Comparison of ENCODE assay signal across 11 mouse cellular contexts in the genomic region with DNA sequence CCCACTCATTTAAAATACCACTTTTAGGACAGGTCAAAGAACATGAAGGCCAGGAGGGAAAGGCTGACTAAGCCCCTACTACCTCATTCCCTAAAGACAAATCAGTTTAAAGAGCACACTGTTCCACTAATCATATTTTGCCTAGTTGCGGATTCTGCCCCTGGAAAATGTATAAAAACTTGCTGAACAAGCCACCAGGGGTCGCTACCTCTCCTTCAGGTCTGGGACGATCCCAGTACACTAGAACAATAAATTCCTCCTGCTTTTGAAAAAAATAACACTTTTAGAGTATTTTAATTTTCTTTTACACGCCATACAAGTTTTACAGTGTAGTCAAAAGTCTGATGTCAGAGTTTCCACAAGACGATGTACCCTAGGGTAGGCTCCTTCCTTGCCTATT.
DNase-seq lines count a peak whose midpoint lies in the region; ATAC-seq and TF ChIP-seq lines count a peak whose summit lies in the region.
"Had no signal": no experiment of that assay in that cellular context is flagged by ENCODE, and none has a peak within 500 bp of the region (broad histone marks: within the 10 kb centered on the region; RNA-seq: fewer than 3 reads in every experiment).

No protein-coding gene starts in this region.

- peak; percentile 3 for DNase-seq in forebrain, embryonic 14.5 days (ENCODE audit: low spot score)
- no peak for DNase-seq in forebrain, embryonic 11.5 days (ENCODE audit: low spot score)
- DNase-seq in layer of hippocampus, adult 2 months (ENCODE audit: low spot score in 2 of 2): no peak
- no peak for DNase-seq in layer of hippocampus, adult 8-10 months (ENCODE audit: low spot score in 2 of 2)
- DNase-seq in embryonic facial prominence, embryonic 10.5 days (ENCODE audit: low spot score): peak; percentile 10
- DNase-seq in natural killer cell, adult 2 months (ENCODE audit: low spot score in 2 of 2): no peak
- no peak for DNase-seq in cerebellum, adult 9-10 months
- DNase-seq: cerebellum, adult 8-10 months; liver, embryonic 13.5 days had no signal

- no peak overlapping the region for H3K4me2 ChIP-seq in forebrain, embryonic 14.5 days (ENCODE audit: low read length)
- no peak overlapping the region for H3K4me2 ChIP-seq in forebrain, embryonic 11.5 days (ENCODE audit: low read depth, low read length, severe bottlenecking)
- H3K4me2 ChIP-seq: liver, embryonic 13.5 days had no signal

- no peak for ATAC-seq in forebrain, embryonic 14.5 days
- ATAC-seq in forebrain, embryonic 11.5 days (replicated peaks; ENCODE audit: low FRiP score): no peak

- H3K9ac ChIP-seq in forebrain, embryonic 14.5 days (ENCODE audit: low read length): no peak overlapping the region
- H3K9ac ChIP-seq in forebrain, embryonic 11.5 days (ENCODE audit: low read length): no peak overlapping the region
- H3K9ac ChIP-seq: liver, embryonic 13.5 days had no signal

- no peak overlapping the region for H3K4me3 ChIP-seq in forebrain, embryonic 14.5 days (ENCODE audit: low read depth, low read length)
- H3K4me3 ChIP-seq in forebrain, embryonic 11.5 days (ENCODE audit: low read depth, low read length): no peak overlapping the region
- H3K4me3 ChIP-seq in layer of hippocampus, adult 2 months: no peak overlapping the region
- no peak overlapping the region for H3K4me3 ChIP-seq in E14TG2a.4 (replicated peaks; ENCODE audit: low read length)
- no peak overlapping the region for H3K4me3 ChIP-seq in embryonic facial prominence, embryonic 10.5 days
- H3K4me3 ChIP-seq: erythroblast, embryonic 14.5 days; liver, embryonic 13.5 days had no signal

- H3K27me3 ChIP-seq in forebrain, embryonic 14.5 days (replicated peaks; ENCODE audit: control insufficient read depth, insufficient read depth, low read length): no peaks in the 10 kb centered on the region
- no peaks in the 10 kb centered on the region for H3K27me3 ChIP-seq in forebrain, embryonic 11.5 days (ENCODE audit: control insufficient read depth, insufficient read depth, low read length)
- no peaks in the 10 kb centered on the region for H3K27me3 ChIP-seq in E14TG2a.4 (ENCODE audit: insufficient read depth, low read length)
- peaks cover 4% of the 10 kb centered on the region; the same call in 1 of the 2 replicates for H3K27me3 ChIP-seq in embryonic facial prominence, embryonic 10.5 days (replicated peaks; ENCODE audit: low read depth, poor library complexity, severe bottlenecking)
- H3K27me3 ChIP-seq: liver, embryonic 13.5 days had no signal

- peak; percentile 66 for TF ChIP-seq CTCF in layer of hippocampus, adult 2 months (conservative IDR thresholded peaks at IDR 0.05)
- peak; percentile 52 for TF ChIP-seq CTCF in E14TG2a.4 (conservative IDR thresholded peaks at IDR 0.05; ENCODE audit: low read length)

- 61% methylated on average over 5 of the region's 5 CpGs for WGBS in forebrain, embryonic 14.5 days
- 72% methylated on average over 5 of the region's 5 CpGs for WGBS in forebrain, embryonic 11.5 days
- 67% methylated on average over 5 of the region's 5 CpGs for WGBS in embryonic facial prominence, embryonic 10.5 days

- no peaks in the 10 kb centered on the region for H3K36me3 ChIP-seq in forebrain, embryonic 14.5 days (ENCODE audit: control insufficient read depth, insufficient read depth, low read length)
- no peaks in the 10 kb centered on the region for H3K36me3 ChIP-seq in forebrain, embryonic 11.5 days (ENCODE audit: control insufficient read depth, insufficient read depth, low read length)
- no peaks in the 10 kb centered on the region for H3K36me3 ChIP-seq in E14TG2a.4 (ENCODE audit: insufficient read depth, low read length)
- H3K36me3 ChIP-seq in embryonic facial prominence, embryonic 10.5 days (replicated peaks): no peaks in the 10 kb centered on the region
- H3K36me3 ChIP-seq: liver, embryonic 13.5 days had no signal

- H3K9me3 ChIP-seq in forebrain, embryonic 14.5 days (replicated peaks; ENCODE audit: control insufficient read depth, low read length): no peaks in the 10 kb centered on the region
- H3K9me3 ChIP-seq in forebrain, embryonic 11.5 days (ENCODE audit: control insufficient read depth, low read length): no peaks in the 10 kb centered on the region
- H3K9me3 ChIP-seq in E14TG2a.4 (ENCODE audit: low read length): no peaks in the 10 kb centered on the region
- H3K9me3 ChIP-seq in embryonic facial prominence, embryonic 10.5 days: no peaks in the 10 kb centered on the region
- H3K9me3 ChIP-seq: liver, embryonic 13.5 days had no signal

- H3K27ac ChIP-seq in forebrain, embryonic 14.5 days (ENCODE audit: low read depth, low read length): no peak overlapping the region
- H3K27ac ChIP-seq in forebrain, embryonic 11.5 days (ENCODE audit: low read depth, low read length): no peak overlapping the region
- H3K27ac ChIP-seq in layer of hippocampus, adult 2 months: no peak overlapping the region
- H3K27ac ChIP-seq in embryonic facial prominence, embryonic 10.5 days (replicated peaks): no peak overlapping the region
- H3K27ac ChIP-seq: liver, embryonic 13.5 days had no signal

- H3K4me1 ChIP-seq in forebrain, embryonic 14.5 days (ENCODE audit: control insufficient read depth, insufficient read depth, low read length): no peaks in the 10 kb centered on the region
- H3K4me1 ChIP-seq in forebrain, embryonic 11.5 days (replicated peaks; ENCODE audit: control insufficient read depth, insufficient read depth, low read length): no peaks in the 10 kb centered on the region
- no peaks in the 10 kb centered on the region for H3K4me1 ChIP-seq in E14TG2a.4 (replicated peaks; ENCODE audit: low read depth, low read length)
- H3K4me1 ChIP-seq in embryonic facial prominence, embryonic 10.5 days: no peaks in the 10 kb centered on the region
- H3K4me1 ChIP-seq: liver, embryonic 13.5 days had no signal

Comparison
In these comparisons a context has a peak if more than half of its experiments do, and no peak if none do; other contexts are left out.
1. DNase-seq: peak in forebrain, embryonic 14.5 days (single experiment) and embryonic facial prominence, embryonic 10.5 days (single experiment); none in forebrain, embryonic 11.5 days (single experiment), layer of hippocampus, adult 2 months (0 of 2), layer of hippocampus, adult 8-10 months (0 of 2), natural killer cell, adult 2 months (0 of 2) and cerebellum, adult 9-10 months (single experiment).